Mouse (Mus musculus) spleen, adult 18-20 months (tissue): ENCODE results near the gene Cplx1.

Experiments used
- DNase-seq, 2 experiments: peaks; one replicate each; pipeline ENCODE4 v3.0.0; 2022; ENCODE audit warnings: mixed read lengths in 2 of 2

Cplx1 gene

DNA sequence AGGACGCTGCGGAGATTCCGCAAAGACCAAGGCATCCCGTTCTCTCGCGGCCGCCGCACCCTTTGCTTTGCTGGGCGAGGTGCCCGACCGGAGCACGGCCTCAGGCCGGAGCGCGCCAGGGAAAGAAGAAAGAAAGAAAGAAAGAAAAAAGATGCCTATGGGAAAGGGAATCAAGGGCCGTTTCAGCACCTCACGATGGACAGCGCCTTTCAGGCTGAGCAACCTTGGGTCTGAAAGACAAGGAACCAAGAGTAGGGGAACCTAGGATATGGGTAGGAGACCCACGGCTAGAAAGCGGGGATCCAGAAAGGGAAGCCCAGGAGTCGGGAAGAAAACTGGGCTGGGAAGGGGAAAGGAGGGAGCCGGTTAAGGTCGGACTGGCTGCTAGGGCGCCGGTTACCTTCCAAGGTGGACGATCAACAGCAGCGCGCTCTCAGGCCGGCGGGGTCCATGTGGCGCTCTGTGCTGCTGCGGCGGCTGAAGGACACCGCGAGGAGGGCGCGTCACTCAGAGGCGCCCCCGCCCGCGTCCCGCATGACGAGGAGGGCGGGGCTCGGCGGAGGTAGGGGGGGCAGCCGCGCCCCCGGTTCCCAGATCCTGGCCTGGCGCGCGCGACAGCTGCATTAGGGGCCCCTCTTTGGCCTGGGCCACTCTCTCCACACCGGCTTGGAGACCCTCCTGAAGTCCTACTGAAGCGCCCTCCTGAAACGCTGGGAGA, at the start of gene Cplx1:
Gene Cplx1, minus strand, starts transcription at position 536 of the 718 bp plus-strand sequence.
- no peak for DNase-seq

DNA sequence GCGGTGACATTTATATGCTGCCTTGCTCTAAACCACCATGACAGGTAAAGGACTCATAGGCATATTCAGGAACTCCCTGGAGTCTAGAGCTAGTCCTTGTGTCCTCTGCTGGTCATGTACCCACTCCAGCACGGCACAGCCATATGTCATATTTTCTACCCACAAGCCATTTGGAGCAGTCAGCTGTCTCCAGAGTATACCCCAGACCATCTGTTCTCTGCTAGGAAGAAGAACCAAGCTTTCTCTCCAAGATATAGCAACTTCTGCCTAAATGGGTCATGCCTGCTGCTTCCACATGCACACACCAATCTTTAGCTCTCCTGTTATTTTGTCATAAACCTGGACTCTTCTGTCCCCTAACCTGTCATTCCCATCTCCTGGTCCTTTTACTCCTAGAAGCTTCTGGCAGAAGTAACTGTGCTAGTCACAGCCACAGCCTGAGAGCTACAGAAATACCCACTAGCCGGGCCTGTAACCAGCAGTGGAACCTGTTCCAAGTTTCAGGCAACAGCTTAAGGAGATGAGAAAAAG, 31.6 kb upstream of the Cplx1 start:
- no peak for DNase-seq

DNA sequence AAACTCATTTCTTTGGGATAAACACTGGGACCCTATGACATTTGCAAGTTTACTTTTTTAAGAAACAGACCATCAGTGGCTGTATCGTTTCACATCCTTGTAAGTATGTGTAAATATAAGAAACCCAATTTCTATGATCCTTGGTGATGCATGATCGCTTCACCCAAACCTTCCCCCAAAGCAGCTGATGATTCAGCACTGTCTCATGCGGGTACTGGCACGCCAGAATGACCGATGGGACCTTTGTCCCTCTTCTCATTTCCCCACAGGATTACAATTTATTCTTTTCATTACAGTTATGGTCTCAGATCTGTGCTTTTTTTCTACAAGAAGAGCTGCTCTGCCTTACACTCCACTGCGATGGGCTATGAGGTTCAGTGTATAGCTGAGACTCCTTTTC, 23.2 kb upstream of the Cplx1 start:
- DNase-seq, result no peak

DNA sequence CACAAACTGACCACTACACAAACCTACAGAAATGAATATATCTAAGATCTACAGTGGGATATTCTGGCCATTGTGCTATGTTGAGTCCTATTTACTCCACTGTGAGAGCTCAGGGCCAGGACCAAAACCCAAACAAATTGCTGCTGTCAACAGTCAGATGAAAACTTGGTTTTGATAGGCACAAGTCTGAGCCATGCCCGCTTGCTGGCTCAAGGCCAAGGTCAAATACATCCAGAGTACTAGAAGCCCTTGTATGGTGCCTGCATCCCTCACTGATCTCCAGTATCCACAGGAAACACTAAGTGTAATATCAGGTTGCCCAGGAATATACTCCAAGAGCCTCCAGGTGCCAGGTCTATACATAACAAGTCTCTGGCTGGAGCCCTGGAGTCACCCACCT, 21.2 kb upstream of the Cplx1 start:
- DNase-seq, result no peak

DNA sequence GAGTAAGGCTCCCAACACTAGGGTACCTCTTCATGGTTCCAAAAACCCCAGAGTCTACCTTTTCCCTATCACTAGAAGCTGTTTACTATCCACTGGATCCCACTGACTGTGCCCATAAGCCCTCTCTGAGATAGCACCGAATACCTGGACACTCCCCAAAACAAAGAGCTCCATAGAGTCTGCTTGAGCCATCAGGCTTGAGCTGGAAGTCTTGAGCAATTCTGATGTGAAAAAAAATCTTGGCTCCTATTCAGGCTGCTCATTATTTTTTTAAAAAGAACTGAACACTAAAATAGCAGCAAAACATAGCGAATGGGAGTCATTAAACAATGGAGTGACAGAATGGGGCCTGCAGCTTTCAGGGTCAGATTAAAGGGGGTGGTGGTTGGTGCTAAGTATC, 17.3 kb upstream of the Cplx1 start:
- DNase-seq, result no peak

DNA sequence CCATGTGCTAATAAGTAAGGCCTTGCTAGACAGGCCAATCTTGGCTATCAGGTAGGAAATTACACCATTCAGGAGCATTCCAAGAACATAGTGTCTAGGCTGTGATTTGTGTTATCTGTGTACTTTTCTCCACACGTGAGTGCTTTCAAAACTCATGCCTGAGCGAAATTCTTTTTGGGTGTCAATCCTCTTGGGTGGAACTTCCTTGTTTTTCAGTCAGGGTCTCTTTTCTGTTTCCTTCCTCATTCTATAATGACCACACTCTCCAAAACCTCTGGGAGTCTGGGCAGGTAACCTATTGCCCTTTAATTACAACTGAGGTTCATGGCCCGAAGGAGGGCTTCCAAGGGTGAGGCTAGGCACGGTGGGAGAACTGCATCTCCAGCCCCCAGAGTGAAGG, 16.7 kb upstream of the Cplx1 start:
- DNase-seq, result no peak

DNA sequence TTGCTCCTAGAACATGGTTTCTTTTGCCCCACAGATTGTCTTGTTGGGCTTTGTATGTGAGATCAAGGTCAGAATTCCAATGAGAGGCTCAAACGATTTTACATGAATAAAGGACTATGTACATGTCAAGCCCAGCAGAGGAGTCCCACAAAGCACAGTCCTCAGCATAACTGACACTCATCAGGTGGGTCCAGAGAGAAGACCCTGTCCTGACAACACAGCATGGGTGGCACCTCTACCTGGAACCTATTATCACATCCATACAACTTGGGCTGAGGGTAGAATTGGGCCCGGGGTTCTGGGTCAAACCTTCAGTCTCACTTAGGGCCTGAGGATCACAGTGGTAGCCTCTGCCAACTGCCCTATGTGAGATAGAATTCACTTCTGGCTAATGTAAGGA, 15.6 kb upstream of the Cplx1 start:
- no peak for DNase-seq

DNA sequence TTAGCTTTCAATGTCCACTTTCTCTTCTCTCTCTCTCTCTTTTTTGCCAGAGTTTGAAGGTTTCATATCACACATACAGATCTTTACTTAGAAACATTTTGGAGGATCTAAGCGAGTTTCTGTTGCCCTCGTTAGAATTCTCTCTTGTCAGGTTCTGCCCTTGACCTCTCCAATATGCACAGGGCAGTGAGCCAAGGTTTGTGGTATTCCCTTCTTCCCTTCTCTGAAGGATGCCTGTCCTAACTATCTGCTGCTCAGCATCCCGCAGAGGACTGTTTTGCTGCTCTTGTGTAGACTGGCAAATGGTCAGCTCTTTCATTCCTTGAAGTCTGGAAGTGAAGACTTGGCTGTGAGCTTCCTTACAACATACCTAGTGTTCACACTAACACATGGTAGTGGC, 14.5 kb upstream of the Cplx1 start:
- no peak for DNase-seq

DNA sequence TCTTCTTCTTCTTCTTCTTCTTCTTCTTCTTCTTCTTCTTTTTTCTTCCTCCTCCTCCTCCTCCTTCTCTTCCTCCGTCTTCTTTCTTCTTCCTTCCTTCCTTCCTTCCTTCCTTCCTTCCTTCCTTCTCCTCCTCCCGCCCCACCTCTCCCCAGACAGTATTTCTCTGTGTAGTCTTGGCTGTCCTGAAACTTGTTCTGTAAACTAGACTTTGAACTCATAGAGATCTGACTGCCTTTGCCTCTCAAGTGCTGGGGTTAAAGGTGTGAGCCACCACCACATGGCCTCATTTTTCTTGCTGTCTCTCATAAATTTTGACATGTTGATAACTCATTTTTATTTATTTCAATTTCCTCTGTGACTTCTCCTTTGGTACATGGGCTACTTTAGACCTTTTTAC, 12.7 kb upstream of the Cplx1 start:
- no peak for DNase-seq

DNA sequence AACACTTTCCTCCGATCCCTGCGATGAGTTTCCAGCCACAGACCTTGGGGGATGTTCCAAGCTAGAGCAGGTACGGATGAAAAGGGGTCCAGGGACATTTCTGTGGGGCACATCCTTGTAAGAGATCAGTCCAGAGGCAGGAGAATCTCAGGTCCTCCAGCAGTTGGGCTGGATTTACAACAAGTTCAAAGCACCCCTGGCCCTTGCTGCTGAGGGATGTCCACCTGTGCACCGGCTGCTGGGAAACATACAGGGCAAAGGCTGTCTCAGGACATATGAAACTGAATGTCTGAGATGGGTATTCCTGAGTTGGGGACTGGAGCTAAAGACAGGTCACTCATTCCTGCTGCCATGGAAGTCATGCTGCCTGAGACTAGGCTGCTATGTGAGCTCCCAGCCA, 7.2 kb upstream of the Cplx1 start:
- no peak for DNase-seq

DNA sequence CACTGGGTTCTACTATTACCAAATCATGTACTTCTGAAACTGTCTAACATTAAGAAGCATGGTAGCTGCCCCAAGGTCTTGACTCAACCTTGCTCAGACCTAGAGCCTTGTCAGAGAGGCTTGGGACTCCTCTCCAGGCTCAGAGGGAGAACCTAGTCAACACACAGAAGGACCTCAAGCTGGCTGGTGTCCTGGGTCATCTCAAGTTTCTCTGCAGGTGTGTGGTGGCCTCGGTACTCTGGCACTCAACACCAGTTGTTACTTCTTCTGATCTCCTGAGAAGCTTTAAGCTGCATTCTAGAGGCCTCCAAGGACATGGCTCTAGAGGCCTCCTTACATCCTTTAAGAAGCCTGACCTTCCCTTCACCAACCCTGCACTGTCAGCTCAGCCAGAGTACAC, 4.2 kb upstream of the Cplx1 start:
- DNase-seq, result no peak

DNA sequence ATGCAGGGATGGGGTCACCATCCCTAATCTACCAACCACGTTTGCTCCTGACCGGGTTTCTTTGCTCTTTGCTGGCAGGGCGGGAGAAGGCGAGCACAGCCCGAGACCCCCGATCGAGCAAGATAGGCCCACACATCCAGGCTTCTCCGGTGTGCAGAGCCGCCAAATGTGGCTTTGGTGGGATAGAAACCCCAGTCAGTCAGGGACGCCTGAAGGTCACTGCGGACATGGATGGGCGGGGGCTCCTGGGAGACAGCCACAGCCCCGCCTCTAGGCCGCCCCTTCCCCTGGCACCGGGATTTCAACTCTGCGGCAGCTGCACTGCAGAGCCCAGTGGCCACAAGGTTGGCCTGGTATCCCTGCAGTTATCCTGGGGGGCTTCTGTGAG, 377 bp upstream of the Cplx1 start:
- no peak for DNase-seq

DNA sequence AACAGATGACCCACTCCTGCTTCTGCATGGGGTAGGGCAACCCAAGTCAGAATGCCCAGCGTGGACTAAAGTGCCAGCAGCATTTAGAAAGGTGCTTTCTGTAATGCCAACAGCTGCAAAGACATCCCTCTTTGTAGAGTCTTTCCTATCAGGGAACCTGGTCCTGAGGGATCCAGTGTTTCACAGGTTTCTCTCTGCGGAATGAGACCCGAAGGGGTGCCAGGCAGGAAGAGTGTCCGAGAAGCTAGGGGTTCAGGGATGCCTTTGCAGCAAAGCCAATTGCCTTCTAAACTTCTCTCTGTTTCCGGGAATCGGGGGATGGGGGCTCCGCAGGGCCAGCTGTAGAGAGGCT, 711 bp downstream of the Cplx1 start:
- no peak for DNase-seq

DNA sequence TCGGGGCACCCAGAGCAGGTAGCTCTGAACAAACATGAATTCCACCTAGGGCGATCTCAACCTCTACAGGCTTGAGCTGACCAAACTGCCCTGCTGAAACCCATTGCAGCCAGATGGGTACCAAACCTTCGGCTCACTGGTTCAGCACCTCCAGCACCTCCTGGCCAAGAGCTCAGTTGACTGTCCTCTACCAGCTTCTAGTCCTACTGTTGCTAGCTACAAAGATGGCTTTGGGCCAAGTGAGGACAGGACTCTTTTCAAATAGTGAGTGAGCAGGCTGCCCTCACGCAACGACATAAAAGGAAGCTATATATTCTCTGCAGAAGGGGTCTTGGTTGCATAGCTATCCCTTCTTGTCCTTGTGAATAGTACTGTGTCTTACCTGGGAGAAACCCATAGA, 2.2 kb downstream of the Cplx1 start:
- no peak for DNase-seq

DNA sequence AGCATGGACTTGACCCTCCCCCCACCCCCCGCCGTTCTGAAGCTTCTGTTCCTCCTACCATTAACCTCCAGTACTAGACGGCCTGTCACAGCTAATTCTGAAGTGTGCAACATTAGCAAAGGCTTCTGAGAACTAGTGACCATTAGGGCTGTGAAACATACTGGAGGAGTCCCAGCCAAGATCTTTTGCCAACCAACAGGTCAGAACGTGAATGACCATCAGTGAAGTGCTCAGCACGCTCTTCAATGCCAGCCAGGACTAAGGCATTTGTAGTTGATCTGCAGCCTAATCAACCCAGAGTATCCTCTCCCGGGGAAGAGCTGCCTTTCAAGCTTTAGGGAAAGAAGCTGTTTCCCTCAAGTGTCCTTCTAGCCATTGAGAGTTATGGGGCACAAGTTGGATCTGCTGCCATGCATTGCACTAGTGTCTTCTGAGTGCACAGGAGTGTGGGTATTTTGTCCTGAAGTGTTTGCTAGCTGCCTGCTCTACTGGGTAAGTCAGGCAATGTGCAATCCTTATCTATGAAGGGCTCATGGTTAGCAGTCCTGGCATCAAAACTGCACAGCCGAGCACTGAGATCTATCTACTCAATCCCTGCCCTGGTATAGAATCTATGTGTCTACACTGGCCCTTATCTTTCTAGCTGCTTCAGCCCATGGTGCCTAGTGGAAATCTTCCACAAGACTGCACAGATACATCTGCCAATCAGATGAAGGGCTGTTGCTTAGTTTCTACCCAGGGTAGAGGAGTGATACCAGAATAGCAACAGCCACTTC, 6.1 kb downstream of the Cplx1 start:
- DNase-seq, result no peak

DNA sequence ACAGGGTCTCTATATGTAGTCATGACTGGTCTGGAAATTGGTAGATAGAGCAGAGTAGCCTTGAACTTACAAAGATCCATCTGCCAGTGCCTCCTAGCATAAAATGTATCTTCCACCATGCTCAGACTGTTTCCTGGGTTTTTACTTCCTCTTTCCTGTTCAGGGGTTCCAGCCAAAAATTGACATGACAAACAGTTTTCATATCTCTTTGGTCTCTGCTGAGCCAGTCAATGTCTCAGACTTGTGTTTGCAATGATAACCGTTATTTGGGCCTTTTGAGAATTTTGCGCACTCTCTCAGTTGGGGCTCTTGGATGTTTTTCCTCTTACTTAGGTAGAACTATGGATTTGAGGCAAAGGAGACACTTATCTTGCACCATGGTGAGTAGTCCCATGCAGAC, 15.6 kb downstream of the Cplx1 start:
- DNase-seq, result no peak

DNA sequence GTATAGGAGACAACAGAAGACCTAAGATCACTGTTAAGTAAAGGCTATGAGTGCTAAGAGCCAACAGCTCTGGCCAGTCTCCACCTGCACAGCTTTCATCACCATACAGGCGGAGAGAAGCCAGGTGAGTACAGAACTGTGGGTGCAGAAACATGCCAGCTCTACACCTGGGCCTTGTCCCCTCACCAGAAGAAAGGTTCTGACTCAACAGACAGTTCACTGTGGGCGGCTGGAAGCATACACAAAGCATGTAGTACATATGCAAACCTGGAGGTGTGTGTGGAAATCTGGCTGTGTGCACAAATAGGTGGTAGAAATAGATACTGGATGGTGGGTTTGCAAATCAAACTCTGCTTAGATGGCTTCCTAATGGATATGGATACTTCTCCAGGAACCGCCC, 27.2 kb downstream of the Cplx1 start:
- DNase-seq, result no peak

DNA sequence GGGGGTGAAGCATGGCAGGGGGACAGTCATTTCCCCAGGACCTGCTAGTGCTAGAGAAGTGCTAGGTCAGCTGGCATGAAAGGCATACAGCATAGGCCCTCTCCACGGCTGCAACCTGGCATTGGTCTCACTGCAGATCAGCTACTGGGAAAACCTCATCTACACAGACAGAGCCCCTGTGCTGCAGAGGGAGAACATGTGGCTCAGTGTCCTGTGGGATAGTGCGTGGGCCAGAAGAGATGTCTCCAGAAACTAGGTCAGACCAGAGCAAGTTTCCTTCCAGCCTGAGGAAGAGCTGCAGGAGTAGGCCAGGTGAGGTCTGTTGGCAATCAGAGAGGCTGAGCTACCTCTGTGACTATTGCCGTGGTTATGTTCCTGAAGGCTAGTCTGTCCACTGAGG, 27.9 kb downstream of the Cplx1 start:
- no peak for DNase-seq

DNA sequence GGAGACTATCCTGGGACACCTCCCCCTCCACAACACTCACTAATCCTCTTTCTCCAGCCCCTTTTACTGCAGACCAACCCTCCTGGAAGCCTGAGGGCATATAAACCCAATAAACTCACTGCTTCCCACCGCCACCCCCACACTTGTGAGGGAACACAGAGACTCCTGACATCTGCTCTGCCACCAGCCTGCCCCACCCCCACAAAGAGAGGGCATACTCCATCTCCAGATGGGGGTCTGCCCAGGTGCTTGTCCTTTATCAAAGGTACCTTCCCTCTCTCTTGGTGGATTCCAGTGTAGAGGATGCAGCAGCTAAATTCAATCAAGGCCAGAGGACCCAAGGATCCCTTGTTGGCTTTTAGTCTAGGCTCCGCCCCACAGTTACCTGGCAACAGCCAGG, 28.8 kb downstream of the Cplx1 start:
- DNase-seq, result no peak

DNA sequence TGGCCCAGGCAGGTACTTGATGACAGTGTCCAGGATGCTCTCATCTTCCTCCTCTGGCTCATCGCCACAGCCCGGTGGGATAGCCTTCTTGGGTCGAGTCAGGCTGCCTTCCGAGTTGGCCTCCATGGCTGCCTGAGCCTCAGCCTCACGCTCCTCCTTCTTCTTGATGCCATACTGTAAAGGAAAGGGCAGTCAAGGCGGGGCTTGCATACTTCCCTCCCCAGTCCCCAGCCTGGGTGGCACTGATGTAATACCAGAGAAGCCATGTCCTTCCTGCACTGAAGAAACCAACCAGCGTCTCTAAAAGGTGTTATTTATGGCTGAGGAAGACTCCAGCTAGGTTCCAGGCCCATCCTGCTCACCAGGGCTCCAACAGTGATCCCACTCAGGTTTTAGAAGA, 29.7 kb downstream of the Cplx1 start:
- no peak for DNase-seq

DNA sequence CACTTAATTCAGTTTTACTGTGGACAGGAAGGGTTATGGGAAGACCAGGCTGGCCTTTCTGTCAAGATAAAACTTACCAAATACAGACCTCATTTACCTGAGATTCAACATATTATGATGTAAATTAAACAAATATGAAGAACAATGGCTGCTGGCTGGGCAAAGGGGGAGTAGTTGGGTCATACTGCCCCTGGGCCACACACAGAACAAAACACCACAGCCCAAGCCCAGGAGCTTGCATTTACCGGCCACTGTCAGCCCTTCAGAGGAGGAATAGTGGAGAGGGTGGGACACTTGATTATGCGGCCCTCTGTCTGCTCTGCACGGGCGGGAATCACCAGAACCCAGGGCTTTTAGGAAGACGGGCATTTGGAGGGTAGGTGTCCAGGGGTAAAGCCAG, 30.9 kb downstream of the Cplx1 start:
- DNase-seq, result no peak

DNA sequence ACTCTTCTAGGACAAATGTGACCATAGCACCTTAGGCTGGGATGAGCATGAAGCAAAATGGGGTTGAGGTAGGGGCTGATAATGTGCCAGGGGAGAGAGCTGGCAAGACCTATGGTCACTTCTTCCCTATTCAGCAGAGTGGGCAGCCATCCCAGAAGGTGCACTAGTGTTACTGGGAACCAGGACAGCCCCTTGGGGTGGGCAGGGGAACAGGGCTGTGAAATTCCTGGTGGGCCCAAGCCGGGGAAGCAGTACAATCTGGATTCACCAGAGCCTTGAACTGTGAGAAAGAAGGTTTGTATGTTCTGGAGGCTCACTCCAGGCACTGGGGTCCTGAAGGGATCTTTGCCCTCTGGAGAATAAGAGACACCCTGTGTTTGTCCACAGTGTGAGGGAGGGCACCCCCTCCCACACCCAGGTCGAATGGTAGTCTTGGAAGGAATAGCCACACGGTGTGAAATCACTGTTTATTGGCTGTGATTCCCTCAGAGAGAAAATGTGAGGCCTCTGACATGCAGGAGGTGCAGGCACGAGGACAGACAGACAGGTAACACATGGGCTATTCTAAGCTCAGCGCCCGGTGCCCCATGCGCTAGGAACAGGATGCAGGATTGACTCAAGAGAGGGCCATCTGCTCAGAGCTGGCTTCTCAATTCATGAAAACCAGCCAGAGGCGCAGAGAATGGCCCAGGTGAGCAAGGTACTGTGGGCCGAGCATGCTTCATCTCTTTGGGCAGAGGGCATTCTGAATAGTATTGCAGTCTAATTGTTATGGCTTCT, 31.5 kb downstream of the Cplx1 start:
- DNase-seq, result no peak

DNA sequence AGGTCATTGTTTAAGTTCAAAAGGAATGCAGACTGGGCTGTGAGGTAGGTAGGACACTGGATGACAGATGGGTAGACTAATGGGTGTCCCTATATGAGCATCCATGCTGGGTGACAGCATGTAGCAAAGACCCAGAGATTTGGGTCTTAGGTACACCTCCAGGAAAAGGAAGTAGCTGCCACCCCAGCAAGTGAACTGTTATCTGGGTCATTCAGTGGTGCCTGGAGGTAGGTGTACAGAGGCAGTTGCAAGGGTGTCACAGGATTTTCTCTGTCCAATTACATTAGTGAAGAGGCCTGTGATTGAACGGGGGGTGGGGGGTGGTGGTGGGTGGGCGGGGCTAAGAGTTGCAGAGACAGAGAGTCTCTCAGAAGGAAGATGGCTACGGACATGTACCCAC, 33.2 kb downstream of the Cplx1 start:
- DNase-seq, result no peak
